Mouse (Mus musculus): ENCODE data around the gene Epha10. TPM values are rescaled to one million over a fixed set of nuclear protein-coding genes. Genes with fewer than 3 reads are reported as not detected.
"Not testable (repeated sequence)": the region's sequence is repeated elsewhere in the genome, so short reads cannot be mapped to it uniquely, and the experiment has no call there.

Gene Epha10
- total RNA-seq, 2 experiments from 2014 or later, result not detected

DNA sequence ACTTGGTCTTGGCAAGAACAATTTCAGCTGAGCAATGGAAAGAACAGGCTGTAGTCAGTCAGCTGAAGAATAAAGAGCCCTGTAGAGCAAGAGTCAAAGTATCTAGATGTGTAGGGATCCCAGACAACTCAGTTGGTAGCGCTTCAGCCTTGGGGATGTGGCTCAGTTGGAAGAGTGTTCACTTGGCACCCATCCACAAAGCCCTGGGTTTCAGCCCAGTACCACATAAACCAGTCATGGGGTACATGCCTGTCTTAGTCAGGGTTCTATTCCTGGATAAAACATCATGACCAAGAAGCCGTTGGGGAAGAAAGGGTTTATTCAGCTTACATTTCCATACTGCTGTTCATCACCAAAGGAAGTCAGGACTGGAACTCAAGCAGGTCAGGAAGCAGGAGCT is 9.2 kb downstream of the Epha10 start:
- intact Hi-C loops (cut with DNase I), result no loop called here
- DNase-seq (ENCODE audit: low spot score), result no peak

DNA sequence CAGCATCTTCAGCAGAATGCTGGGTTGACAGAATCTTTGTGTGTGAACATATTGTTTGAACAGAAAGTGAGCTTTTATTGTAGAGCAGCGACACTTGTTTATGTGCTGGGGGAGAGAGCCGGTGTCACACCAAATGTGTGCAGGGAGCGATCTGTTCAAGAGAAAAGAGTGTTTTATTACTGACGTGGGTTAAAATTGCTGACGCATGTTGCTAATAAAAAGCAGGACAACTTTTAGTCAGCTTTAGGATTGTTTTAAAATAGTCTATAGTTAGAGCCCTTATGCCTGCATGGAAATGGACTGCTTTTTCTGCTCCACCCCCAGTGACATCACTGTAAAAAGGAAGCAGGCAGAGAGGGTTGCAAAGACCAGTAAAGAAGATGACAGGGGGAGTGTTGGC is 10.1 kb downstream of the Epha10 start:
- intact Hi-C loops (cut with DNase I), result no loop called here
- DNase-seq (ENCODE audit: low spot score), result no peak

- DNase-seq (ENCODE audit: low spot score), result no peak
- intact Hi-C loops (cut with DNase I), result no loop called here
These were observed 13.1 kb downstream of the Epha10 start for GRCm38 (mm10) chr4:124893769-124894168.

- no peak for DNase-seq (ENCODE audit: low spot score)
- intact Hi-C loops (cut with DNase I), result no loop called here
These were observed 14.1 kb downstream of the Epha10 start for GRCm38 (mm10) chr4:124894508-124895428.

GRCm38 (mm10) chr4:124898428-124898827 is 17.7 kb downstream of the Epha10 start:
- intact Hi-C loops (cut with DNase I), result no loop called here
- DNase-seq (ENCODE audit: low spot score), result no peak

- intact Hi-C loops (cut with DNase I), result no loop called here
These were observed 19.2 kb downstream of the Epha10 start for GRCm38 (mm10) chr4:124899906-124900305.

GRCm38 (mm10) chr4:124905417-124905816 is 24.7 kb downstream of the Epha10 start:
- no peak for DNase-seq (ENCODE audit: low spot score)
- intact Hi-C loops (cut with DNase I), result no loop called here

More at GRCm38 (mm10) chr4:124899906-124900305, 19.2 kb downstream of the Epha10 start:
- DNase-seq (ENCODE audit: low spot score), result no peak

- no peak for DNase-seq (ENCODE audit: low spot score)
- intact Hi-C loops (cut with DNase I), result no loop called here
These were observed 25.5 kb downstream of the Epha10 start for GRCm38 (mm10) chr4:124905971-124906822.

DNA sequence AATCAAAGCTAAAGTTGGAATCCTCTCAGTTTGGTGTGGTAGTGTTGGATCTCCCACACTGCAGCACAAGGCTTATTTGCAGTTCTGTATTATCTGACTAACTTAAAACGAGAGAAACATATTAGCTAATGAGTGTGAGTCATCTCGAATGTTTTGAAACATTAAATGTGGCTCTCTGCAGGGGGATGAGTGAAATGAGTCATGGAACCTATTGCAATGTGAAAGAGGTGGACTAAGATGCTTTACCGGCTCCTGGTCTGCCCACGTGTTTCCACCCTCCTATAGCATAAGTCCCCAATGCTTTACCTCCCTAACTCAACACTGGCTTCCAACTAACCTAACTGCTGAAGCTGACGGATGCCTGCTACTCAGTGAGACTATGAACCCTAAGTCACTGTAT is 47.4 kb downstream of the Epha10 start:
- intact Hi-C loops (cut with DNase I), result no loop called here
- DNase-seq (ENCODE audit: low spot score), result no peak

- DNase-seq (ENCODE audit: low spot score), result peak; percentile 89
- intact Hi-C loops (cut with DNase I), result loop anchor here (5.0 kb wide), 1 partner anchor 75 kb away; the partner anchor contains the start of gene Maneal
These were observed 56.1 kb downstream of the Epha10 start, which contains the start of gene 9930104L06Rik for GRCm38 (mm10) chr4:124936613-124937471. 9930104L06Rik (plus strand) TSS chr4:124937048.

DNA sequence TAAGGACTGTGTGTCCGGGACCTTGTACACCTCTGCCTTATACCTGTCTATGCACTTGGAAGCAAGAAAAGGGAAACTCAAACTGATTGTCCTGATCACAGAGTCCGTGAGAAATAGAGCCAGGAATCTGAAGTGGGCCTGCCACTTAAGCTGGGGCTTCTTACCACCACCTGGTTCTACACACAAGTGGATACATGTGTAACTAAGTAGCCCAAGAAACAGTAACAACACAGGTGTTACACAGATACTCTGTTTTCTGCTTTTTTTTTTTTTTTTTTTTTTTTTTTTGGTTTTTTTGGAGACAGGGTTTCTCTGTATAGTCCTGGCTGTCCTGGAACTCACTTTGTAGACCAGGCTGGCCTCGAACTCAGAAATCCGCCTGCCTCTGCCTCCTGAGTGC is 58.5 kb downstream of the Epha10 start, which contains the start of gene Cdca8:
Gene Cdca8, minus strand, starts transcription at position 101 of the 400 bp plus-strand sequence.
- not testable (repeated sequence) for DNase-seq (ENCODE audit: low spot score)
- intact Hi-C loops (cut with DNase I), result loop anchor here (5.0 kb wide), 1 partner anchor 77 kb away; the partner anchor contains the start of gene Maneal

DNA sequence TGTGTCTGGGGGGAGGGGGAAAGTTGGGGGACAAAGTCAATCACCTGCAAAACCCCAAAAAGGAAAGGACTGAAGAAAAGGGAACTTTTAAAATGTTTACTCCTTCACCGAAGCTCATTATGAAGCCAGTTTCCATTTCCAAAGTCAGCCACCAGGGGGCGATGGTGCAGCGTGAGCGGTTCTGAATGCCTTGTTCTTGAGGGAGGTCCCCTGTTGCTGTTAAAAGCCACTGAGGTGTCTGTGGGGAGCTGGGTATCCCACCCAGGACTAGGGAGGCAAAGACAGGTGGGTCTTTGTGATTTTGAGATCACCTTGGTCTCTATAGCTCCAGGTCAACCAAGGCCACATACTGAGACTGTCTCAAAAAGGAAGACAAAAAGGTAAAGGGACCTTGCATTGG is 62.3 kb downstream of the Epha10 start:
- intact Hi-C loops (cut with DNase I), result loop anchor here (1.0 kb wide), 2 partner anchors 116 to 156 kb away; no protein-coding TSS in a partner anchor
- DNase-seq (ENCODE audit: low spot score), result no peak

GRCm38 (mm10) chr4:124943781-124944180 is 63.1 kb downstream of the Epha10 start:
- DNase-seq (ENCODE audit: low spot score), result no peak
- intact Hi-C loops (cut with DNase I), result loop anchor here (1.0 kb wide), 2 partner anchors 116 to 156 kb away; no protein-coding TSS in a partner anchor

DNA sequence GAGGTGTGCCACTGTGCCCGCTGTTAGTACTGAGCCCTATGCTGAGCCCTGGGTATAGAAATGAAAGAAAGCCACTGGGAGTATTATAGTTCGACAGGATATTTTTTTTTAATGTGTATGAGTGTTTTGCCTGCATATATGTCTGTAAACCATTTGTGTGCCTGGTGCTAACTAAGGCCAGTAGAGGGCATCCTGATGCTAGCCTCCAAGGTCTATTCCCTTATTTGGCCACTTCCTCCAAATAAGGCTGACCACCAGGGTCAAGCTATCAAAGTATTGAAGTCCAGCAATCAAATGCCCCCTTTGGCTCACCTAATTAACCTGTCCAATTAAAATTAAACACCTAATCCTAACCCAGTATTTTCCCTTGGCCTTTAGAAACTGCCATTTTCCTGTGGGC is 64.3 kb downstream of the Epha10 start:
- intact Hi-C loops (cut with DNase I), result no loop called here

GRCm38 (mm10) chr4:124949488-124949887 is 68.8 kb downstream of the Epha10 start:
- intact Hi-C loops (cut with DNase I), result no loop called here
- DNase-seq (ENCODE audit: low spot score), result no peak

More for the DNA sequence above, 64.3 kb downstream of the Epha10 start:
- no peak for DNase-seq (ENCODE audit: low spot score)

DNA sequence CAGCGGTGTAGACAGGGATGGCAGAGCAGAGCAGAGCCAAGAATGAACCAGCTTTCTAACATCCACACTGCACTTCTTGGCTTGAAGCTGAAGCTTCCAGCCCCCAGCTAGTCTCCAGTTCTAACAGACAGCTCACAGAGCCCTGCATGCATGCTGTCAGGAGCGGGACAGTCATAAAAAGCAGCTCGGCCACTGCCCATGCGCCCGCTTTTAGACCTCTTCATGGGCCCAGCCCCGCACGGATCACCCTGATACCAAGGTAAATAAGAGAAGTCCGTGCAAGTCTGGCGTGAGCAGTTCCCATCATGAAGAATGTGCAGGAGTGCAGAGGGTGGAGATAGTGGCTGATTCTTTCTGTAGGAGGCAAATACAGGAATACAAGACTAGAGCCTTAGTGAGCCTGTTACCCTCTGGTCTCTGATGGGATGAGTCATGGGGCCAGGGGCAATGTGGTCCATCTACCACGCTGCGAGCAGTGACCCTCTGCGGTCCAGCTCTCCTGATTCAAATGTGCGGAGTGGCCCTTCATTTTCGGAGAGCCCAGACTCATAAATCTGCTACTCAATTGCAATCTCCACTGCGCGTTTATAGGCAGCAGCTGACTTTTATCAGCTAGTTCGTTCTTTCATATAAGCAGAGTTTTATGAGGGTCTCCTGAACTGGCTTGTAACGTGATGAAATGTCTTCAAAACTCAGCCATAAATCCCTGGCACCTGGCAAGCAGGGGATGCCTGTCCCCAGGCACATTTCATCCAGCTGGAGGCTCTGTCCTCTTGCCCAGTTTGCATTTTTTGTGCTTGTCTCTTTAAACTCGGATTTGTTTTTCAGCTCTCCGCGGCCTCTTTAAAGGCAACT is 69.7 kb downstream of the Epha10 start:
- DNase-seq (ENCODE audit: low spot score), result no peak
- intact Hi-C loops (cut with DNase I), result no loop called here

DNA sequence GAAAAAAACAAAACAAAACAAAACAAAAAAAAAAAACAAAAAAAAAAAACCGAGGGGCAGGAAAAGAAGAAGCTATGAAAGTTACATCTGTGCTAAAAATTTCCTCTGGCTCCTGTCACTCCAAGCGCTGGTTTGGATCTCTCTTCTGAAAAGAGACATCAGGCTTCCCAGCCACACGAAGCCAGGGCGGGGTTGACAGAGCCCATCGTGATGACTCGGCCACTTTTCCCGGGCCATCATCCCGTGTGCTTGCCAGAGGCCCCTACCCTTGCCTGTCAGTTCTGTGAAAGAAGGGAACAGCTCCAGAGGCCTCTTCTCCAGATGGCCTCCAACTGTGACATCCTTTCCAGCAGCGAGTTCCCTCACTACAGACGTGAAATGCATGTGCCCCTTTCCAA is 70.3 kb downstream of the Epha10 start:
- DNase-seq (ENCODE audit: low spot score), result no peak
- intact Hi-C loops (cut with DNase I), result no loop called here

DNA sequence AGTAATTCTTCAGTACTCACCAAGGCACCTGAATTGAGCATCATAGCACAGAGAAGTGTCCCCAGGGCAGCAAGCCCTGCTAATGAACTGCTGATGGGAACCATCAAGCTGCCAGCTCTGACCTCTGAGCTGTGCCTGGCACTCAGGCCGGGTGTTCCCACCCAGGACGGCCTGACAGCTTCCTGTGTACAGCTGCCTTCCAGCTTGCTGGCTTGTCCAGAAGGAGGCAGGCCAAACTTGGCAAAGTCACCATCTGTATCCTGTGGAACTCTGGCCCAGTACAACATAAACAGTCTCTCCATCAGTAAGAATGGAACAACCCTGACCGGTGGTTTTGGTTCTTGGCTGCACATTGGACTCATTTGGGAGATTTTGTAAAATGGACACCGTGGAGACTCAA is 72.8 kb downstream of the Epha10 start:
- no peak for DNase-seq (ENCODE audit: low spot score)

More for the DNA sequence above, 72.8 kb downstream of the Epha10 start:
- intact Hi-C loops (cut with DNase I), result no loop called here
